In genomic region chr6:119313588-119314375, GRCm38 (mm10) we compare ENCODE assay signal across 8 mouse cellular contexts. TPM values are rescaled to one million over a fixed set of nuclear protein-coding genes. Genes with fewer than 3 reads are reported as not detected.
DNase-seq lines count a peak whose midpoint lies in the region; ATAC-seq and TF ChIP-seq lines count a peak whose summit lies in the region.

No protein-coding gene starts in this region.

- H3K4me3 ChIP-seq in forebrain, embryonic 13.5 days = no peak overlapping the region
- no peak overlapping the region for H3K4me3 ChIP-seq in forebrain, embryonic 11.5 days (ENCODE audit: low read depth, low read length)
- H3K4me3 ChIP-seq in thymus, adult 2 months (ENCODE audit: control insufficient read depth, insufficient read depth, low read length) = no peak overlapping the region

- no peaks in the 10 kb centered on the region for H3K9me3 ChIP-seq in forebrain, embryonic 13.5 days (replicated peaks)
- H3K9me3 ChIP-seq in forebrain, embryonic 11.5 days (ENCODE audit: control insufficient read depth, low read length) = no peaks in the 10 kb centered on the region

- peak overlapping the region; percentile 63 for H3K27ac ChIP-seq in forebrain, embryonic 13.5 days
- H3K27ac ChIP-seq in forebrain, embryonic 11.5 days (ENCODE audit: low read depth, low read length) = no peak overlapping the region
- H3K27ac ChIP-seq in thymus, adult 2 months (ENCODE audit: control insufficient read depth, insufficient read depth, low read length) = no peak overlapping the region

- no peak overlapping the region for H3K4me2 ChIP-seq in forebrain, embryonic 13.5 days
- no peak overlapping the region for H3K4me2 ChIP-seq in forebrain, embryonic 11.5 days (ENCODE audit: low read depth, low read length, severe bottlenecking)

- WGBS in forebrain, embryonic 13.5 days = 55% methylated on average over 14 of the region's 14 CpGs
- WGBS in forebrain, embryonic 11.5 days = 66% methylated on average over 14 of the region's 14 CpGs
- 84% methylated on average over 14 of the region's 14 CpGs for WGBS in thymus, adult 2 months

- no peaks in the 10 kb centered on the region for H3K36me3 ChIP-seq in forebrain, embryonic 13.5 days (ENCODE audit: poor library complexity, severe bottlenecking)
- H3K36me3 ChIP-seq in forebrain, embryonic 11.5 days (ENCODE audit: control insufficient read depth, insufficient read depth, low read length) = no peaks in the 10 kb centered on the region
- H3K36me3 ChIP-seq in thymus, adult 2 months (ENCODE audit: control insufficient read depth, insufficient read depth, low read length) = no peaks in the 10 kb centered on the region

- no peak overlapping the region for H3K9ac ChIP-seq in forebrain, embryonic 13.5 days
- H3K9ac ChIP-seq in forebrain, embryonic 11.5 days (ENCODE audit: low read length) = no peak overlapping the region

- DNase-seq in forebrain, embryonic 11.5 days (ENCODE audit: low spot score) = no peak
- peak; percentile 39 to 43 for DNase-seq in right cerebral cortex, postnatal 36 days (ENCODE audit: low spot score in 2 of 2)
- no peak for DNase-seq in right cerebral cortex, postnatal 4 days
- peak; percentile 49 to 65 for DNase-seq in kidney, postnatal 25 days
- no peak for DNase-seq in thymus, adult 2 months
- DNase-seq in cerebellum, adult 11 months = no peak
- DNase-seq in urinary bladder, postnatal 10 days (ENCODE audit: low spot score) = no peak

- ATAC-seq in forebrain, embryonic 13.5 days = peak; percentile 73
- no peak; the same call in 1 of the 2 replicates for ATAC-seq in forebrain, embryonic 11.5 days (replicated peaks; ENCODE audit: low FRiP score)

- no peak for TF ChIP-seq POLR2A in thymus, adult 2 months (IDR thresholded peaks at IDR 0.05; ENCODE audit: control insufficient read depth, extremely low read depth, insufficient read depth, low read length, poor library complexity)

- H3K4me1 ChIP-seq in forebrain, embryonic 13.5 days = peaks cover 34% of the 10 kb centered on the region
- H3K4me1 ChIP-seq in forebrain, embryonic 11.5 days (replicated peaks; ENCODE audit: control insufficient read depth, insufficient read depth, low read length) = peaks cover 2% of the 10 kb centered on the region
- no peaks in the 10 kb centered on the region for H3K4me1 ChIP-seq in thymus, adult 2 months (replicated peaks; ENCODE audit: control insufficient read depth, insufficient read depth, low read length)

- H3K27me3 ChIP-seq in forebrain, embryonic 13.5 days = no peaks in the 10 kb centered on the region
- no peaks in the 10 kb centered on the region for H3K27me3 ChIP-seq in forebrain, embryonic 11.5 days (ENCODE audit: control insufficient read depth, insufficient read depth, low read length)
- no peaks in the 10 kb centered on the region for H3K27me3 ChIP-seq in thymus, adult 2 months (ENCODE audit: control insufficient read depth, insufficient read depth, low read length)

- no peak for TF ChIP-seq CTCF in thymus, adult 2 months (IDR thresholded peaks at IDR 0.05; ENCODE audit: borderline replicate concordance, control insufficient read depth, extremely low read depth, insufficient read depth, low read length, poor library complexity)

RNA-seq across cellular contexts. Expression of gene Lrtm2, which starts 16.8 kb away (rescaled TPM):
- polyA plus RNA-seq in forebrain, embryonic 13.5 days (2015; fragmentation: Nextera tagmentation; extraction: Ambion mirVana) = 1.1 and 2.0 TPM in 2 replicates
- 0.16 and 0.67 TPM in 2 replicates for polyA plus RNA-seq in forebrain, embryonic 11.5 days (2014; fragmentation: Nextera tagmentation; extraction: Ambion mirVana)
- polyA plus RNA-seq in thymus, adult 2 months (2012; rRNA removed) = 1.4 and 2.1 TPM in 2 replicates

Comparison
In these comparisons a context has a peak if more than half of its experiments do, and no peak if none do; other contexts are left out.
1. DNase-seq: peak in right cerebral cortex, postnatal 36 days (2 of 2) and kidney, postnatal 25 days (2 of 2); none in forebrain, embryonic 11.5 days (single experiment), right cerebral cortex, postnatal 4 days (single experiment), thymus, adult 2 months (single experiment), cerebellum, adult 11 months (single experiment) and urinary bladder, postnatal 10 days (single experiment).